Mouse (Mus musculus) heart, adult 11 months (tissue): ENCODE measurements around the gene Ednrb.

ENCODE experiments used
- DNase-seq: peaks from one replicate; pipeline ENCODE4 v3.0.0; 2022

The Ednrb gene

GRCm38 (mm10) chr14:103844011-103844549, at the start of gene Ednrb:
Ednrb (minus strand) TSS chr14:103844402.
- DNase-seq, result peak; percentile 96

- peak; percentile 82 for DNase-seq
Observed at GRCm38 (mm10) chr14:103892411-103892938, 48.3 kb upstream of the Ednrb start.

GRCm38 (mm10) chr14:103890761-103891160, 46.6 kb upstream of the Ednrb start:
- DNase-seq, result no peak

GRCm38 (mm10) chr14:103884892-103885575, 40.8 kb upstream of the Ednrb start:
- DNase-seq, result peak; percentile 82

- no peak for DNase-seq
Observed at GRCm38 (mm10) chr14:103882943-103883342, 38.7 kb upstream of the Ednrb start.

- DNase-seq, result no peak
Observed at GRCm38 (mm10) chr14:103877117-103877516, 32.9 kb upstream of the Ednrb start.

- no peak for DNase-seq
Observed at GRCm38 (mm10) chr14:103876598-103876997, 32.4 kb upstream of the Ednrb start.

- no peak for DNase-seq
Observed at GRCm38 (mm10) chr14:103866636-103867035, 22.4 kb upstream of the Ednrb start.

GRCm38 (mm10) chr14:103865226-103865625, 21.0 kb upstream of the Ednrb start:
- DNase-seq, result no peak

GRCm38 (mm10) chr14:103850071-103850845, 6.1 kb upstream of the Ednrb start:
- DNase-seq, result peak; percentile 76

GRCm38 (mm10) chr14:103845716-103846115, 1.5 kb upstream of the Ednrb start:
- peak; percentile 81 for DNase-seq

GRCm38 (mm10) chr14:103844944-103845343, 742 bp upstream of the Ednrb start:
- peak; percentile 86 for DNase-seq

GRCm38 (mm10) chr14:103843371-103844001, 716 bp downstream of the Ednrb start:
- DNase-seq, result peak; percentile 98

- DNase-seq, result no peak
Observed at GRCm38 (mm10) chr14:103842896-103843295, 1.3 kb downstream of the Ednrb start.

- DNase-seq, result peak; percentile 74
Observed at GRCm38 (mm10) chr14:103840436-103840835, 3.8 kb downstream of the Ednrb start.

- DNase-seq, result peak; percentile 35
Observed at GRCm38 (mm10) chr14:103838887-103839286, 5.3 kb downstream of the Ednrb start.

- peak; percentile 94 for DNase-seq
Observed at GRCm38 (mm10) chr14:103834589-103834988, 9.6 kb downstream of the Ednrb start.

- DNase-seq, result no peak
Observed at GRCm38 (mm10) chr14:103834147-103834546, 10.1 kb downstream of the Ednrb start.

GRCm38 (mm10) chr14:103832472-103832871, 11.7 kb downstream of the Ednrb start:
- DNase-seq, result no peak

- no peak for DNase-seq
Observed at GRCm38 (mm10) chr14:103831007-103831406, 13.2 kb downstream of the Ednrb start.

- no peak for DNase-seq
Observed at GRCm38 (mm10) chr14:103826343-103826742, 17.9 kb downstream of the Ednrb start.

GRCm38 (mm10) chr14:103825934-103826333, 18.3 kb downstream of the Ednrb start:
- DNase-seq, result no peak

GRCm38 (mm10) chr14:103823501-103823900, 20.7 kb downstream of the Ednrb start:
- no peak for DNase-seq
